Mouse (Mus musculus) right cerebral cortex, adult 2 months (tissue): ENCODE results near the gene Kif24.

Experiments used
- DNase-seq, 2 experiments: peaks; one replicate each; pipeline ENCODE4 v3.0.0; 2021 to 2022; ENCODE audit warnings: low spot score in 2 of 2

The Kif24 gene

GRCm38 (mm10) chr4:41347839-41348238 lies 116.8 kb downstream of the Kif24 start:
- DNase-seq = peak in 1 of 2 experiments; percentile 8

DNA sequence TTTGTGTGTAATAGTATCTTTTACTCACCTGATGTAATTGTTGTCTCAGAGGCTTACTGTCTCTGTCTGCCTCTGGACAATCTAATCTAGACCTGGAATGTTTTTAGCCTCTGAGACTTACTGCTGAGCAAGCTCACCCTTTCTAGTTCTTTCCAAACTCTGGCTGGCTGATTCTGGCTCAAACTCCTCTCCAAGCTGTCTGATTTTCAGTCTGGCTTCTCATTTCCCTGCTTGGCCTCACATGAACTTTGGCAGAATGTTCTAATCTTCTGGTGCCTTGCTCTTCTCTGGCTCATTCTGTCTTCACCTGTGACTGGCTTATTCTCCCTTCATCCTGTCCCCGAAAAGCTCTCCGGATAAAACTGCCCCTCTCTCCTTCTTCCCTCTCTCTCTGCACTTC lies 118.7 kb downstream of the Kif24 start:
- no peak for DNase-seq

- DNase-seq = no peak
Observed at GRCm38 (mm10) chr4:41340912-41341550, 123.7 kb downstream of the Kif24 start.
